Mouse (Mus musculus) heart, embryonic 13.5 days (tissue): Measurements from ENCODE around the gene Rps10. TPM values are rescaled to one million over a fixed set of nuclear protein-coding genes. Genes with fewer than 3 reads are reported as not detected.
A peak's percentile ranks its signal among the peaks of the same experiment; 100 is the strongest.
"Not testable (repeated sequence)": the region's sequence is repeated elsewhere in the genome, so short reads cannot be mapped to it uniquely, and the experiment has no call there.

Experiments used
- ATAC-seq: fragments of 200-750 bp; cut with Nextera tagmentation; 2 replicates; pipeline ENCODE4 v1.8.0; 2017; ENCODE audit warnings: moderate TSS enrichment; ENCODE audit not compliant: insufficient number of reproducible peaks, low FRiP score, low TSS enrichment; ENCODE audit errors: extremely low read depth
- H3K27ac ChIP-seq: fragments of 300-500 bp; sonication (generic); replicated peaks from 2 replicates; pipeline ENCODE4 v1.5.1; 2015; ENCODE audit warnings: moderate library complexity, mild to moderate bottlenecking, inconsistent platforms
- H3K27me3 ChIP-seq: fragments of 300-500 bp; sonication (generic); replicated peaks from 2 replicates; pipeline ENCODE4 v1.6.1; 2015; ENCODE audit warnings: mild to moderate bottlenecking, inconsistent platforms
- H3K36me3 ChIP-seq: fragments of 300-500 bp; sonication (generic); 2 replicates; pipeline ENCODE4 v1.6.1; 2015; ENCODE audit warnings: mild to moderate bottlenecking, inconsistent platforms
- H3K4me1 ChIP-seq: fragments of 300-500 bp; sonication (generic); 2 replicates; pipeline ENCODE4 v1.6.1; 2015; ENCODE audit warnings: inconsistent platforms
- H3K4me2 ChIP-seq: fragments of 300-500 bp; sonication (generic); 2 replicates; pipeline ENCODE4 v1.6.1; 2015; ENCODE audit warnings: inconsistent platforms, mild to moderate bottlenecking, moderate library complexity
- H3K4me3 ChIP-seq: fragments of 300-500 bp; sonication (generic); 2 replicates; pipeline ENCODE4 v1.5.1; 2015; ENCODE audit warnings: moderate library complexity, mild to moderate bottlenecking, inconsistent platforms
- H3K9ac ChIP-seq: fragments of 300-500 bp; sonication (generic); 2 replicates; pipeline ENCODE4 v1.6.1; 2015; ENCODE audit warnings: inconsistent platforms, mild to moderate bottlenecking, moderate library complexity
- H3K9me3 ChIP-seq: fragments of 300-500 bp; sonication (generic); 2 replicates; pipeline ENCODE4 v1.6.1; 2016; ENCODE audit warnings: inconsistent platforms
- WGBS: fragments of 180-500 bp; shearing (Covaris S2); methylation state at CpG from one replicate; pipeline ENCODE4 v1.1.7; 2015; ENCODE audit warnings: mixed read lengths; 5-methylcytosine and 5-hydroxymethylcytosine counted together
- polyA plus RNA-seq: library from polyadenylated mRNA; unstranded; fragments of >200 nt; fragmentation: Nextera tagmentation; extraction: Ambion mirVana; gene quantifications from 2 replicates; pipeline ENCODE4 v1.2.1, GENCODE M21; 2015

Gene Rps10
- polyA plus RNA-seq, 1 experiment from 2014 or later: 600 TPM

GRCm38 (mm10) chr17:27643101-27643500 lies 6.6 kb upstream of the Rps10 start:
- Histone ChIP-seq H3K36me3 (no peaks in the 10 kb centered on the region), H3K4me1 (peaks cover 14% of the 10 kb centered on the region), H3K9ac (no peak overlapping the region), H3K4me2 (no peak overlapping the region), H3K27ac (no peak overlapping the region), H3K27me3 (0 out of 2 replicates have a peak, but pooled peaks cover 3% of the 10 kb centered on the region), H3K4me3 (no peak overlapping the region), H3K9me3 (no peaks in the 10 kb centered on the region)
- WGBS: 35% methylated on average over 6 of the region's 6 CpGs
- ATAC-seq: no peak

- no peaks in the 10 kb centered on the region for H3K9me3 ChIP-seq
- H3K27ac ChIP-seq: peak overlapping the region; percentile 13; the same call in 1 of the 2 replicates
- no peak for ATAC-seq
- H3K4me3 ChIP-seq: no peak overlapping the region
- H3K9ac ChIP-seq: peak overlapping the region; percentile 56
- peak overlapping the region; percentile 35 for H3K4me2 ChIP-seq
- H3K4me1 ChIP-seq: peaks cover 15% of the 10 kb centered on the region
- H3K36me3 ChIP-seq: no peaks in the 10 kb centered on the region
- WGBS: 17% methylated on average over 12 of the region's 12 CpGs
- H3K27me3 ChIP-seq: 0 out of 2 replicates have a peak, but pooled peaks cover 3% of the 10 kb centered on the region
These were observed 6.1 kb upstream of the Rps10 start for GRCm38 (mm10) chr17:27642491-27643062.

DNA sequence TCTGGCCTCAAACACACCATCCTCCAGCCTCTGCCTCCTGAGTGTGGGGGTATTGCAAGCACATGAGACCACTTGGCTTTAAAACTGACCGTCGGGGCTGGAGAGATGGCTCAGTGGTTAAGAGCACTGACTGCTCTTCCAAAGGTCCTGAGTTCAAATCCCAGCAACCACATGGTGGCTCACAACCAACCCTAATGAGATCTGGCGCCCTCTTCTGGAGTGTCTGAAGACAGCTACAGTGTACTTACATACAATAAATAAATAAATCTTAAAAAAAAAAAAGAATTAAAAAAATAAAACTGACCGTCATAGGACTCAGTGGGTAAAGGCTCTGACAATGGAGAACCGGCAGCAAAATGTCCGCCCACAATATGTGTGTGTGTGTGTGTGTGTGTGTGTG lies 3.4 kb upstream of the Rps10 start:
- 94% methylated on average over 6 of the region's 6 CpGs for WGBS
- ATAC-seq, H3K4me3 ChIP-seq: not testable (repeated sequence)

GRCm38 (mm10) chr17:27638921-27639332 lies 2.5 kb upstream of the Rps10 start:
- 64% methylated on average over 20 of the region's 20 CpGs for WGBS
- no peaks in the 10 kb centered on the region for H3K9me3 ChIP-seq
- H3K4me2 ChIP-seq: no peak overlapping the region
- H3K9ac ChIP-seq: no peak overlapping the region
- no peak for ATAC-seq
- no peak overlapping the region for H3K4me3 ChIP-seq
- H3K36me3 ChIP-seq: peaks cover 2% of the 10 kb centered on the region
- peaks cover 39% of the 10 kb centered on the region for H3K4me1 ChIP-seq
- H3K27ac ChIP-seq: no peak overlapping the region
- H3K27me3 ChIP-seq: no peaks in the 10 kb centered on the region

More for the DNA sequence above, 3.4 kb upstream of the Rps10 start:
- not testable (repeated sequence) for H3K4me2 ChIP-seq, H3K27ac ChIP-seq, H3K27me3 ChIP-seq, H3K9me3 ChIP-seq, H3K36me3 ChIP-seq, H3K9ac ChIP-seq
- peaks cover 32% of the 10 kb centered on the region for H3K4me1 ChIP-seq

DNA sequence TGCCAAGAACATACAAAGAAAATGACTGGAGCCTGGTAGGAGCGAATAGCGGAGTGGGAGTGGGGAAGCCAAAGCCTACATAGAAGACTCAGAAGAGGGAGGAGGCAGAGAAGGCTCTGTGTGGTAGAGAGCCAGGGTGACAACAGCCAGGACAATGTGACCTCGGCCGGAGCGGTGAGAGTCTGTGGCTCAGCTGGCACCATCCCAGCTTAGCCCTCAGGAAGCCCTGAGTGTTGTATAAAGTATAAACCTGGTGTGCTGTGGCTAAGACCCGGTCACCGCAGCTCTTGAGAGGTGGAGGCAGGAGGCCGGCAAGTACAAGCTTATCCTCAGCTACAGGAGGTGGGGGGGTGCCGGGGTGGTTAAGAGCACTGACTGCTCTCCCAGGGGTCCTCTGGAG lies 864 bp upstream of the Rps10 start:
- 46% methylated on average over 9 of the region's 9 CpGs for WGBS

DNA sequence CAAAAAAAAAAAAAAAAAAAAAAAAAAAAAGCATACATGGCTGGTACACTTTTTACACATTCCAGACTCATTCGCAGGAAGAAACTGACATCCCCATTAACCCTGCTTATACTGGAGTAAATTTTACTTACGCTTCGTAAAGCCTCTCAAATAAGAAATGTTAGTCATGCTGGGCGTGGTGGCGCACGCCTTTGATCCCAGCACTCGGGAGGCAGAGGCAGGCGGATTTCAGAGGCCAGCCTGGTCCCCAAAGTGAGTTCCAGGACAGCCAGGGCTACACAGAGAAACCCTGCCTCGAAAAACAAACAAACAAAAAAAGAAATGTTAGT lies 930 bp downstream of the Rps10 start:
- peak overlapping the region; percentile 87 for H3K27ac ChIP-seq
- WGBS: 41% methylated on average over 9 of the region's 9 CpGs
- peaks cover 52% of the 10 kb centered on the region for H3K4me1 ChIP-seq
- H3K9ac ChIP-seq: peak overlapping the region; percentile 74
- ATAC-seq, H3K9me3 ChIP-seq, H3K27me3 ChIP-seq: not testable (repeated sequence)
- peak overlapping the region; percentile 93 for H3K4me2 ChIP-seq
- peak overlapping the region; percentile 98 for H3K4me3 ChIP-seq
- peaks cover 36% of the 10 kb centered on the region for H3K36me3 ChIP-seq

More for the DNA sequence above, 864 bp upstream of the Rps10 start:
- Histone ChIP-seq H3K36me3 (peaks cover 18% of the 10 kb centered on the region), H3K4me2 (no peak overlapping the region), H3K4me3 (no peak overlapping the region), H3K27ac (peak overlapping the region; percentile 28; the same call in 1 of the 2 replicates), H3K27me3 (no peaks in the 10 kb centered on the region), H3K4me1 (peaks cover 47% of the 10 kb centered on the region), H3K9me3 (no peaks in the 10 kb centered on the region), H3K9ac (peak overlapping the region; percentile 56; the same call in 1 of the 2 replicates)
- ATAC-seq: no peak

DNA sequence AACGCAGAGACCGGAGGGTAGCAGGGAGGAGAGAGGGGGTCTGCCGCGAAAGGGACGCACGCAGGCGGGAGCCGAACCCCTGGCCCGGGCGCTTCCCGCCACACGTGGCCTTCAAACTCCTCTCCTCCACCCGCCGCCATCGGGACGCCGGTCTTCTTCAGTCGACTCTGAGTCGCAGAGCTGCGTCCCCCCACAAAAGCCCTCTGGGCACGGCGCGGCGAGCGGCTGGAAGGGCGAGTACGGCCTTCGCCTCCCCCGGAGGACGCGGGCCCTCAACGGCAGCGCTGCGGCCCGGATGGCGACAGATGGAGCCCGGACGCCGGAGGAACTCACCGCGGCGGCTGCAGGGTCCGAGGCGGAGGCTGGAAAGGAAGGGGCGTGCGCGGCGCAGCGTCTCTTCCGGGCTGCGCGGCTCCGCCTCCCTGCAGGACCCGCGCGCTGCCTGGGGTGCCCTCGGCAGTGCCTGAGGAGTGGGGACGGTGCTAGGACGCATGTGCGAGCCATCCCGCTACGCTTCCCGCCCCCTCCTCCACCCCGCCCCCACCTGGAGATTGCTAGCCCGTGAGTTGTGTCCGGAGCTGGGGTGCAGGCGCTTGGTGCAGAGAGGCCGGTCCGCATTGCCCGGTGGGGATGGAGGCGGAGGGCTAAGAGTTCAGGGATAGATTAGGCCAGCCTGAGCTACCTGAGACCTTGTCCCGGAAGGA lies 1.4 kb downstream of the Rps10 start, which contains the start of gene RPS10-NUDT3:
Gene RPS10-NUDT3, minus strand, starts transcription at position 352 of the 704 bp plus-strand sequence.
- H3K27ac ChIP-seq: peak within 1 kb of the TSS; percentile 87
- H3K9me3 ChIP-seq: no peaks in the 10 kb centered on the region
- H3K4me3 ChIP-seq: peak within 1 kb of the TSS; percentile 98
- H3K9ac ChIP-seq: peak within 1 kb of the TSS; percentile 98
- peak within 1 kb of the TSS; percentile 93 for H3K4me2 ChIP-seq
- H3K27me3 ChIP-seq: no peaks in the 10 kb centered on the region
- peaks cover 41% of the 10 kb centered on the region for H3K36me3 ChIP-seq
- peaks cover 52% of the 10 kb centered on the region for H3K4me1 ChIP-seq
- ATAC-seq: peak; percentile 93
- under 1% methylated on average over 64 of the region's 72 CpGs for WGBS

- H3K9ac ChIP-seq: no peak overlapping the region
- peaks cover 41% of the 10 kb centered on the region for H3K4me1 ChIP-seq
- no peak for ATAC-seq
- H3K27me3 ChIP-seq: no peaks in the 10 kb centered on the region
- H3K27ac ChIP-seq: 0 out of 2 replicates have a peak overlapping the region, but pooled peaks have one; percentile 0
- peaks cover 49% of the 10 kb centered on the region for H3K36me3 ChIP-seq
- no peaks in the 10 kb centered on the region for H3K9me3 ChIP-seq
- H3K4me3 ChIP-seq: no peak overlapping the region
- 67% methylated on average over 2 of the region's 2 CpGs for WGBS
- no peak overlapping the region for H3K4me2 ChIP-seq
These were observed 7.0 kb downstream of the Rps10 start for GRCm38 (mm10) chr17:27629249-27630020.

GRCm38 (mm10) chr17:27628376-27628775 lies 8.1 kb downstream of the Rps10 start:
- Histone ChIP-seq H3K4me2 (no peak overlapping the region), H3K36me3 (peaks cover 41% of the 10 kb centered on the region), H3K9ac (no peak overlapping the region), H3K9me3 (no peaks in the 10 kb centered on the region), H3K4me1 (peaks cover 38% of the 10 kb centered on the region), H3K27me3 (no peaks in the 10 kb centered on the region), H3K4me3 (no peak overlapping the region), H3K27ac (no peak overlapping the region)
- 92% methylated on average over 8 of the region's 8 CpGs for WGBS
- no peak for ATAC-seq

DNA sequence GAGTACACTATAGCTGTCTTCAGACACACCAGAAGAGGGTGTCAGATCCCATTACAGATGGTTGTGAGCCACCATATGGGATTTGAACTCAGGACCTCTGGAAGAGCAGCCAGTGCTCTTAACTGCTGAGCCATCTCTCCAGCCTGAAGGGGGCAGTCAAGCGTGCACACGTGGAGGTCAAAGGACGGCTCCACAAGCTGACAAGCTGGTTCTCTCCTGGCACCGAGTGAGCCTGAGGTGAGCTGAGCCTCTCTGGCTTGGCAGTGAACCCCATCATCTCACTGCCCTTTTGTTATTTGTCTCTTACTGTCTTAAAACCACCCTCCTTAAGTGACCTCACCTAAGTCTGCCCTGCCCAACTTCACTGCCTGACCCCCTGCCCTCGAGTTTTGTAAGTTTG lies 9.0 kb downstream of the Rps10 start:
- H3K27me3 ChIP-seq: no peaks in the 10 kb centered on the region
- H3K9me3 ChIP-seq: no peaks in the 10 kb centered on the region
- peaks cover 28% of the 10 kb centered on the region for H3K4me1 ChIP-seq
- no peak overlapping the region for H3K4me3 ChIP-seq
- no peak overlapping the region for H3K9ac ChIP-seq
- no peak overlapping the region for H3K4me2 ChIP-seq
- no peak for ATAC-seq
- H3K27ac ChIP-seq: no peak overlapping the region
- WGBS: 43% methylated on average over 5 of the region's 5 CpGs
- peaks cover 32% of the 10 kb centered on the region for H3K36me3 ChIP-seq

DNA sequence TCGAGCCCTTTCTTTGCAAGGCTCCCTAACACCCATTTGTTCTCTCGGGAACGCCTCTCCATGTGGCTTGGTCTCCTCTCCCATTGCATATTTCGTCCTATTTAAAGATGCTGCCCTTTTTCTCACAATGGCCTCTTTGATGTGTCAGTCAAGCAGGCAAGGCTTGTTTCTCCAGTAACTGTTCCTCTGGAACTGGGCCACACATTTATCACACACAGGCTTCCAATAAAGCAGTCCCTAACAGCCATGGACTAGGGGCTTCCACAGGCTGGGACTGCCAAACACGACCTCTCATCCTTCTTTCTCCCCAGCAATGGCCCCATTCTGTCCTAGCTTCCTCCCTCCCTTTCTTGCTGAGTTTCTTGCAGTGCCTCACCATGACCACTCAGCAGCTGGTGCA lies 9.8 kb downstream of the Rps10 start:
- H3K27ac ChIP-seq: peak overlapping the region; percentile 48

More for the DNA sequence above, 9.8 kb downstream of the Rps10 start:
- ATAC-seq: no peak
- Histone ChIP-seq H3K27me3 (no peaks in the 10 kb centered on the region), H3K4me2 (no peak overlapping the region), H3K9ac (0 out of 2 replicates have a peak overlapping the region, but pooled peaks have one; percentile 40), H3K4me1 (peaks cover 26% of the 10 kb centered on the region), H3K9me3 (no peaks in the 10 kb centered on the region), H3K36me3 (peaks cover 24% of the 10 kb centered on the region), H3K4me3 (no peak overlapping the region)
- WGBS: 37% methylated on average over 5 of the region's 5 CpGs
